Mouse (Mus musculus) small intestine, adult 2 months (tissue): ENCODE data around the gene Clec18a. TPM values are rescaled to one million over a fixed set of nuclear protein-coding genes. Genes with fewer than 3 reads are reported as not detected.

Experiments used
- H3K27ac ChIP-seq: fragments of 200-500 bp; 2 replicates; pipeline ENCODE4 v1.5.1; 2012; ENCODE audit warnings: low read depth, low read length, control low read depth, inconsistent platforms; ENCODE audit not compliant: insufficient read depth
- H3K27me3 ChIP-seq: fragments of 200-500 bp; 2 replicates; pipeline ENCODE4 v1.6.1; 2012; ENCODE audit warnings: mild to moderate bottlenecking, moderate library complexity, low read length, inconsistent platforms; ENCODE audit not compliant: control insufficient read depth, insufficient read depth
- H3K36me3 ChIP-seq: fragments of 200-500 bp; 2 replicates; pipeline ENCODE4 v1.6.1; 2012; ENCODE audit warnings: mild to moderate bottlenecking, low read length, control low read depth, inconsistent platforms; ENCODE audit not compliant: control insufficient read depth, insufficient read depth
- H3K4me1 ChIP-seq: fragments of 200-500 bp; 2 replicates; pipeline ENCODE4 v1.6.1; 2012; ENCODE audit warnings: low read length, inconsistent platforms, mixed read lengths; ENCODE audit not compliant: control insufficient read depth, insufficient read depth, insufficient read length
- H3K4me3 ChIP-seq: fragments of 200-500 bp; 2 replicates; pipeline ENCODE4 v1.5.1; 2012; ENCODE audit warnings: low read depth, mild to moderate bottlenecking, control low read depth, inconsistent platforms, low read length, moderate library complexity
- CTCF ChIP-seq: fragments of 200-500 bp; IDR thresholded peaks from 2 replicates; pipeline ENCODE4 v1.5.1; 2012; ENCODE audit warnings: low read depth, mild to moderate bottlenecking, control low read depth, inconsistent platforms, low read length, moderate library complexity, mixed read lengths; ENCODE audit not compliant: insufficient replicate concordance, insufficient read length; ENCODE audit errors: extremely low read depth
- POLR2A ChIP-seq: fragments of 200-500 bp; IDR thresholded peaks from 2 replicates; pipeline ENCODE4 v1.6.1; 2012; ENCODE audit warnings: low read depth, mild to moderate bottlenecking, control low read depth, inconsistent platforms, low read length, moderate library complexity
- WGBS: fragments of 180-500 bp; shearing (Covaris S2); methylation state at CpG from one replicate; pipeline ENCODE4 v1.1.7; 2018; 5-methylcytosine and 5-hydroxymethylcytosine counted together
- polyA plus RNA-seq: library from polyadenylated mRNA; depleted of rRNA; stranded (reverse); fragments of >200 nt; gene quantifications from 2 replicates; pipeline ENCODE4 v1.2.3, GENCODE M21; 2012

The Clec18a gene
- polyA plus RNA-seq, 1 experiment = not detected

- 92% methylated on average over 17 of the region's 17 CpGs for WGBS
- Histone ChIP-seq H3K27me3 (no peaks in the 10 kb centered on the region), H3K4me3 (no peak overlapping the region), H3K4me1 (peaks cover 5% of the 10 kb centered on the region; the same call in 1 of the 2 replicates), H3K36me3 (peaks cover 48% of the 10 kb centered on the region), H3K27ac (no peak overlapping the region)
- TF ChIP-seq POLR2A (no peak), CTCF (no peak)
These were observed 37.1 kb downstream of the Clec18a start for GRCm38 (mm10) chr8:111055031-111055634.

DNA sequence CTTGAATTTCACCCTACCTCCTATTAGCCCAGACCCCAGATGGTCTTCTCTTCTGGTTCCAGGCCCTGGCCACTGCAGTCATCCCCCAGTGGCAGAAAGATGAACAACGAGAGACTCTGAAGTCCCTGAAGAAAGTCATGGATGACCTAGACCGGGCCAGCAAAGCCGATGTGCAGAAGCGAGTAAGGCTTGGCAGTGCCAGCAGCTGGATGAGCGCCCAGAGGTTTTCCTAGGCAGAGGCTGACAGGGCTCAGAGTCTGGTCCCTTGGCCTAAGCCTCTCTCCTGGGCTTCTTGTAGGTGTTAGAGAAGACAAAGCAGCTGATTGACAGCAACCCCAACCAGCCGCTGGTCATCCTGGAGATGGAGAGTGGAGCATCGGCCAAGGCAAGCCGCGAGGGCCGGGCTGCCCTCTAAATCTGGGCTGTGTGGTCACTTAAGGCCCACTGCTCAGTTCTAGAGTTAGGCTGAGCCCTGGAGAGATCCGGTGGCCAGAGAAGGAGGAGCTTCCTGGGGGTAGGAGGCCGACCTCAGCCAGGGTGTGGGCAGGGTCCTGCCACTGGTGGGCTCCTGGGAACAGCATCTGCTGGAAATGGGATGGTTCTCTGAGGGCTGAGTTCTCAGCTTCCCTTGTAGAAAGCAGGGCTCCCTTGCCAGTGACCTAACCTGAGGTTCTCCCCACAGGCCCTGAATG is 38.3 kb downstream of the Clec18a start:
- Histone ChIP-seq H3K4me1 (peaks cover 5% of the 10 kb centered on the region; the same call in 1 of the 2 replicates), H3K27ac (no peak overlapping the region), H3K4me3 (no peak overlapping the region), H3K36me3 (peaks cover 57% of the 10 kb centered on the region), H3K27me3 (no peaks in the 10 kb centered on the region)
- 89% methylated on average over 12 of the region's 12 CpGs for WGBS
- no peak for TF ChIP-seq POLR2A
- no peak for TF ChIP-seq CTCF

- WGBS = 90% methylated on average over 7 of the region's 7 CpGs
- H3K36me3 ChIP-seq = peaks cover 89% of the 10 kb centered on the region
- H3K27ac ChIP-seq = no peak overlapping the region
- no peaks in the 10 kb centered on the region for H3K27me3 ChIP-seq
- no peak overlapping the region for H3K4me3 ChIP-seq
- no peaks in the 10 kb centered on the region for H3K4me1 ChIP-seq
- TF ChIP-seq CTCF = no peak
- no peak for TF ChIP-seq POLR2A
These were observed 43.1 kb downstream of the Clec18a start for GRCm38 (mm10) chr8:111049106-111049505.

DNA sequence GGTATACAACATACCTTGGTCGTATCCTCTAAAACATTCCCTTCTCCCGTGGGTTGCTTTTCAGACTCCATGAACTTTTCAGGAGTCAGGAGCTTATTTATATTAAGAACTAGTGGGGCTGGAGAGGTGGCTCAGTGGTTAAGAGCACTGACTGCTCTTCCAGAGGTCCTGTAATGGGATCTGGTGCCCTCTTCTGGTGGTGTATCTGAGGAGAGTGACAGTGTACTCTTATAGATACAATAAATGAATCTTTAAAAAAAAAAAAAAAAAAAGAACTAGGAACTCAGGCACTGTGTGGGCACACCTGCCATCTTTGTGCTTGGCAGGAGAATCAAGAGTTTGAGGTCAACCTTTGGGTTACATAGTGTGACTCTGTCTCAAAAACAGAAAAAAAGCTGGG is 43.5 kb downstream of the Clec18a start:
- TF ChIP-seq CTCF (no peak), POLR2A (no peak)
- H3K4me1 ChIP-seq = no peaks in the 10 kb centered on the region
- H3K27ac ChIP-seq = no peak overlapping the region
- H3K36me3 ChIP-seq = peaks cover 87% of the 10 kb centered on the region
- H3K27me3 ChIP-seq = no peaks in the 10 kb centered on the region
- no peak overlapping the region for H3K4me3 ChIP-seq
- WGBS = 91% methylated on average over 2 of the region's 2 CpGs

DNA sequence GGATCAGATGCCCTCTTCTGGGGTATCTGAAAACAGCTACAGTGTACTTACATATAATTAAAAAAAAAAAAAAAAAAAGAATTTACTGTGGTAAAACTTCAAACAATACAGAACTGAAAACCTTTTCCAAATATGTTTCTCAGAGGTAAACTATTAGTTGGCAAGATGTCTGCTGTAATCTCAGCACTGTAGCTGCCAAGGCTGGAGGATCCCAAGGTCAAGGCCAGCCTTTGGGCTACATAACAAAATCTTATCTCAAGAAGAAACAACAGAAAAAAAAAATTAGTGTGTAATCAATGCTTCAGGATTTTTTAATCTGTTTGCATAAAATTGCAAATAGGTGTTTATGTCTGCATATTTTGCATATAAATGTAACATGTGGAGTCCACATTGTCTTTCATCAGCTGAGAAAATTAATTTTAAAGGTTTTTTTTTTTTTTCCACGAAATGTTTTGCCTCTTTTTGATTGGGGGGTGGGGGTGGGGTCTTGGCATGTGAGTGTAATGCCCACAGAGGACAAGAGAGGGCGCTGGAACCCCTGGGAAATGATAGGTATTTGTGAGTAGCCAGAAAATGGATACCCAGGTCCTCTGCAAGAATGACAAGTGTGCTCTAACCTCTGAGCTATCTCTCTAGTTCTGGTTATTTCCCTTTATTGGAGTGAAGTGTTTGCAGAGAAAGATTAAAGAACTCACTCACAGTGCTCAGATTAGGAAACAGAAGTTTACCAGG is 48.1 kb downstream of the Clec18a start:
- Histone ChIP-seq H3K27me3 (no peaks in the 10 kb centered on the region), H3K36me3 (peaks cover 88% of the 10 kb centered on the region), H3K27ac (no peak overlapping the region), H3K4me1 (no peaks in the 10 kb centered on the region), H3K4me3 (no peak overlapping the region)
- TF ChIP-seq POLR2A (no peak), CTCF (no peak)
- 29% methylated on average over 2 of the region's 2 CpGs for WGBS

DNA sequence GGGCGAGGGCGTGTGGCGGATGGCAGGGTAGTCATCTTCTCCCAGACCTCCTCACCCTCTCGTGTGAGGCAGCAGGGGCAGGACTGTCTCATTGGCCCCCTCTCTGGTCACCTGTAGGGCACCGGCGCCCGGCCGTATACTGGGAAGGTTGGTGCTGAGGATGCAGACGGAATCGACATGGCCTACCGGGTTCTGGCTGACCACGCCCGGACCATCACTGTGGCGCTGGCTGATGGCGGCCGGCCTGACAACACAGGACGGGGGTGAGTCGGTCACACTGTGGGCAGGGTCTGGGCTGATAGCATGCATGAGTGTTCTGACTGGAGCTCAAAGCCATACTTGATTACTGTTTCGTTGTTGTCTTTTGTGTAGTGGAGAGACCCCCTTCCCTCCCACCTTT is 49.7 kb downstream of the Clec18a start:
- Histone ChIP-seq H3K4me1 (no peaks in the 10 kb centered on the region), H3K36me3 (peaks cover 85% of the 10 kb centered on the region), H3K4me3 (no peak overlapping the region), H3K27ac (no peak overlapping the region), H3K27me3 (no peaks in the 10 kb centered on the region)
- TF ChIP-seq POLR2A = no peak
- no peak for TF ChIP-seq CTCF
- WGBS = 93% methylated on average over 19 of the region's 19 CpGs

DNA sequence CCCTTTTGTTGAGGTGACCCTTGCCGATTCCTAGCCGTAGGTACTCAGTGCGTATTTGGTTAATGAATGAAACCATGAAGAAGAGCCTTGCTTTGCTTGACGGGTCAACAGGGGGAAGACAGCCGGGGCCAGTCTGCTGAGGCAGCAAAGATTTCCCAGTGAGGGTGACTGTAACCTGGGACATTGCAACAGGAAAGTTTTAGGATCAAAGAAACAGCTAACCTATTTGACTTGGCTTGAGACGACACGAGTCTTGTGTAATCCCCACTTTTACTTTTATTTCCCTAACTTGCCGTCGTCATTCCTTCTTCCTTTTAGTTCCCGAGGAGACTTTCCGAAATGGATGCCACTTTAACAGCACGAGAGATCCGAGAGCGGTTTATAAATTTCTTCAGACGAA is 55.6 kb downstream of the Clec18a start:
- 92% methylated on average over 15 of the region's 15 CpGs for WGBS

More for the DNA sequence above, 55.6 kb downstream of the Clec18a start:
- H3K27me3 ChIP-seq = no peaks in the 10 kb centered on the region
- no peak overlapping the region for H3K27ac ChIP-seq
- H3K4me3 ChIP-seq = no peak overlapping the region
- TF ChIP-seq POLR2A (no peak), CTCF (no peak)
- H3K4me1 ChIP-seq = peaks cover 2% of the 10 kb centered on the region
- peaks cover 33% of the 10 kb centered on the region for H3K36me3 ChIP-seq
